Mouse (Mus musculus) ovary, adult 2 months (tissue): ENCODE measurements around the gene Vat1l. TPM values are rescaled to one million over a fixed set of nuclear protein-coding genes. Genes with fewer than 3 reads are reported as not detected.

Source experiments
- polyA plus RNA-seq: library from polyadenylated mRNA; depleted of rRNA; stranded (reverse); fragments of >200 nt; gene quantifications from 2 replicates; pipeline ENCODE4 v1.2.3, GENCODE M21; 2012; rRNA removed

The Vat1l gene
- not detected in 2 replicates for polyA plus RNA-seq

GRCm38 (mm10) chr8:114205221-114205901, at the start of gene Vat1l:
Gene Vat1l, plus strand, starts transcription at chr8:114205612.

GRCm38 (mm10) chr8:114417786-114418185, 212.4 kb downstream of the Vat1l start, which contains the start of gene Clec3a:
Gene Clec3a, plus strand, starts transcription at chr8:114418086.

Other genes with a start within 250 kb of the Vat1l start
- gene Nudt7, start 72.1 kb upstream of the Vat1l start, polyA plus RNA-seq = 6.7 and 8.4 TPM in 2 replicates
- not detected in 2 replicates for gene Clec3a, start 212.5 kb downstream of the Vat1l start, polyA plus RNA-seq
- 17.3 and 18.1 TPM in 2 replicates for gene Wwox, start 234.0 kb downstream of the Vat1l start, polyA plus RNA-seq